Mouse (Mus musculus) gastrocnemius, postnatal 4 days (tissue): Measurements from ENCODE around the gene Gjb2. TPM values are rescaled to one million over a fixed set of nuclear protein-coding genes. Genes with fewer than 3 reads are reported as not detected.

Experiments used
- DNase-seq, 2 experiments: peaks; one replicate each; pipeline ENCODE4 v3.0.0; 2021 to 2022; ENCODE audit warnings: low spot score in 2 of 2, mixed read lengths in 2 of 2
- long read RNA-seq, 2 experiments: library from polyadenylated mRNA; stranded (forward); transcript quantifications; one replicate each; pipeline ENCODE4 v2.0.0; 2021
- total RNA-seq, 2 experiments: library from RNA; stranded (reverse); gene quantifications; 2 replicates each; pipeline ENCODE4 v1.2.3; 2021

Gjb2 gene
- 1 to 10 TPM; 1.2 to 1.6 TPM for total RNA-seq
- long read RNA-seq, experiment 1, transcript Gjb2-201 (2 exons, 2,406 nt), result major isoform, 5 of 5 reads
- long read RNA-seq, experiment 1, partial matches to known transcripts, result 0 of 5 reads
- long read RNA-seq, experiment 1, other reads (novel, unspliced or antisense), result 0 of 5 reads
- long read RNA-seq, experiment 2, result 0 reads

DNA sequence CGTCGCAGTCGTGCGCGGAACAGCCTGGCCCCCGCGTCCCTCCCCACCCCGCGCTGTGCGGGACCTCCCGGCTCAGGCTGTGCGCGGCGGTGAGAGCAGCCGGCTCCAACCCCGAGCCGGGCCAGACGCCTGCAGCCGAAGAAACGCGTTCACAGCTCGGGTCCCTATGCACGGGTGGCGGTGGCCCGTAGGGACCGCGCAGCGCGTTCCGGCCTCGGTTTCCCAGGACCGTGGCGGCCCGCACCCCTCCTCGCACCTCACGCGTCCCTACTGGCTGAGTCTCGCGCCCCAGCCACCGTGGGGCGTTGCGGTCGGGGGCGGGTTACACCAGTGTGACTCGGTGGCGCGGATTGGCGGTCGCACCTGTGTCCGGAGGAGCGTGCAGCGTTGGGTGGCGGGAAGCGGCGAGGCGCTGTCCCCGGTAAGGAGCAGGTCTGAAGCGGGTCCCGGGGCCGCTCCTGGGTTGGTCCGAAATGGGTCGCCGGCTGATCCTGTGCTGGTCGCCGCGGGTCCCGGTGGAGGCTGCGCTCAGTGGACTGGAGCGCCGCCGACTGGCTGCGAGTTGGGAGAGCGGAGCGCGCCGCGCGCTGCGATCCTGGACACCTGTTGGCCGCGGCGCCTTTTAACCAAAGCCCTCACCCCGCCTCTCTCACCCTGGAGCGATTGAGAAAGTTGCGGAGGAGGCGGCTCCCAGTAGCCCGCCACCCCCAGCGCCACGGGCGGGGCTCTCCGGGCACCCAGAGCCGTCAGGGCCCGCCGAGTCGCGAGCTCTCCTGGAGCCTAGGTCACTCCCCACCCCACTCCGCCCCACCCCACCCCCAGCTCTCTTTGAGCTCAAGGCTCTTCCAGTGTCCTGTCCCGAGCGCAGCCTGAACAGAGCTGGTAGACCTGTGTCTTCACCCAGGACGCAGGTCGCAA lies at the start of gene Gjb2:
Gene Gjb2 (minus strand): TSS at position 597 of the 918 bp plus-strand sequence.
- peak in 1 of 2 experiments; percentile 17 for DNase-seq

- no peak for DNase-seq
Observed at GRCm38 (mm10) chr14:57145741-57146140, 41.2 kb upstream of the Gjb2 start.

GRCm38 (mm10) chr14:57135265-57135664 lies 30.8 kb upstream of the Gjb2 start:
- no peak for DNase-seq

DNA sequence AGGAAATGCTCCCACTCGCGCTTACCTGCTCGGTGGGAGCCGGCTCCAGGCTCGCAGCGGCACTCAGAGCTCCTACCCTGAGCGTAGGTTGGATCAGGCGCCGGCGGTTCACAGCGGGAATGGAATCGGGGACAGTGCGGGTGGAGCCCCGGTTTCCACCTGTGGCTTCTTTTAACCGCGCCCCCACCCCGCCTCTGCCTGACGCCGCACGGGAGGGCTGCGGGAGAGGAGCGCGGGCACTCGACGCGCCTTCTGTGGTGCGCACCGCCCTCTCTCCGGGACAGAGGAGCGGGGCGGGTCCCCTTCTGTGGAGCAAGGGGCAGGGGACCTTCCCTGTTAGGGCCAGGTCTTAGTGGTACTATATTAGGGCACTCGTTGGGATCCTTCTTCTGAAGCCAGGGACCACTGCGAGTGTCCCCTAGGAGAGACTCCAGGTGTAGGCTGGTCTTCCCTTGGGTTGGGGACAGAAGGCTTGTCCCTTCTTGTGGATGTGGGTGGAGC lies 28.7 kb upstream of the Gjb2 start, which contains the start of gene Gjb6:
Gene Gjb6 (minus strand): TSS at position 451 of the 501 bp plus-strand sequence.
- no peak for DNase-seq

DNA sequence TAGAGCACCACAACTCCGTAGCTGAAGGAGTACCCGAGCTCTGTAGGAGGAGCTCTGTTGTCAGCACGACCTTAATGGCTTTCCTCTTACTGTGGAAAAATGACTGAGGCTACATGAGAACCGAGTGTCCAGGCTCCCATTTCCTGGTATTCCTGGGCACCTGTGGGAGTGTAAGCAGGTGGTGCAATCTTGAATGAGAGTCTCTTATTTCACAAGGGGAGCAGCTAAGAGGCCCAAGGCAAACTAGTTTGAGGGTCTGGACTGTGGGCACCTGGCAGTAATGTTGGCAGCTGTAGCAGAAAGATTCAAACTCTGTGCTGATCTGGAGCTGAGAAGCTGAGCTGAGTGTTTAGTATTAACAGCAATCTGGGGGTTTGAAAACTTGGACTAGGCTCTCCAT lies 22.9 kb upstream of the Gjb2 start:
- no peak for DNase-seq

DNA sequence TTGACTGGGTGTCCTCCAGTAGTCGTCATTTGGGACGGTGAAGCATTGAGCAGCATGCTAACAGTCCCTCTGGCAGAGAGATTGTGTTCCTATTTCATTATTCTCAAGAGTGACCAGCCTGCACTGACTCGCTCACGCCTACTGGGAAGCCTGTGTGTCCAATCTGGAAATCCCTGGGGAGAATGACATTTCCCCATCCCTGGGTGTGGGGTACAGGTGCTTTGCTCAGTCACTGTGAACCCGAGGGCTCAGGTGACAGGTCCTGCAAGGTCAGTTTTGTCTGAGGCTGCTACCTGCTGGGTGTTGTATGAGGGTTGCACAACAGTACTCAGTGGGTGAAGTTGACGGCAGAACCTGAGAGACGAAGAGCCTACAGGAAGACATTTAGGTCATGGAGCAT lies 17.8 kb upstream of the Gjb2 start:
- no peak for DNase-seq

- DNase-seq, result no peak
Observed at GRCm38 (mm10) chr14:57115823-57116544, 11.5 kb upstream of the Gjb2 start, which contains the start of gene Gm4491. Gene Gm4491, minus strand, starts transcription at chr14:57115883.

DNA sequence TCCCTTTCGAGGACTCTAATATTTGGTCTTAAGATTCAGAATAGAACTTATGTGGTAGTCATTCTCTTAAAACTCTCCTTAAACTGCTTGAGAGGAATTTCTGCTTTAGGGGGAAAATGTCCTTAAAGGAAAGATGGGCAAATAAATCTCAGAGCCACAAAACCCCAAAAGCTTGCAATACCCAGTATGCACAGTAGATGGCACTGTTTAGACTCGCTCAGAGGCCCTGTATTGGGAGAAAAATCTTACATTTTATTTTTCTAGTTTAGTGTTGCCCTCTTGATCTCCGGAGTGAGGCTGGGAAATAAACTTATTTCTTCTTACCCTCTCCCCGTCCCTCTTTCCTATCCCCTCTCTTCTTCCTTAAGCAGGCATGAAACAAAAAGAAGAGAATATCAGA lies 4.7 kb upstream of the Gjb2 start:
- no peak for DNase-seq

DNA sequence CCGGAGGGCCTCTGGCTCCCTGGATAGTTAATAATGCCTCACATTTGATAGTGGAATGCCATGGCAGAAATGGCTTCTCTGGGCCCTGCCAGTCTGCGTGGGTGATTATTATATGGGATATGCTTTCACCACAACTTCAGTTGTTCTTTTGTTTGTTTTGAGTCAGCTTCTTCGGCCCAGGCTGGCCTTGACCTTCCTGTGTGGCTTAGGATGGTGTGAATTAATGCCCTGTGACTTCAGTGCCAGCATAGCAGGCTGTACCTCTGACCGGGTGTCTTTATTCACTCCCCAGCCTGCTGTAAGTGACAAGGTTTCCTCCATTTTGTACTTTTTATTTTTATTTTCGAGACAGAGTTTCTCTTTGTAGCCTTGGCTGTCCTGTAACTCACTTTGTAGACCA lies 3.4 kb upstream of the Gjb2 start:
- no peak for DNase-seq

DNA sequence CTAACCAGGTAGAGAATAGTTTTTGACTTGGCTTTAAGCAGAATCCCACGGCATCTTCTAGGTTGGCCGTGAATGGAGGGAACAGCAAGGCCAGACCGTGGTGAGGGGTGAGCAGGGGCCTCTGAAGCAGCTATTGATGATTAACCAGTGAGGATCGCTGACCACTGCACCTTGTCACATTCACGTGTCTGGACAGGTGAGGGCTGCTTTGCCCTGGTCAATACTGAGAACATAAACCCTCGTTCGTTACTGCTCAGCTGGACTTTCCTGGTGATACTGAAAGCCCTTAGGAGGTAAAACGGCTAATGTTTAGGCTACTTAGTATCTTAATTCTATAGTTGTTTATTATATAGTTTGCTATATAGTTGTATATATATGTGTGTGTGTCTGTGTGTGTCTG lies 2.6 kb upstream of the Gjb2 start:
- no peak for DNase-seq

DNA sequence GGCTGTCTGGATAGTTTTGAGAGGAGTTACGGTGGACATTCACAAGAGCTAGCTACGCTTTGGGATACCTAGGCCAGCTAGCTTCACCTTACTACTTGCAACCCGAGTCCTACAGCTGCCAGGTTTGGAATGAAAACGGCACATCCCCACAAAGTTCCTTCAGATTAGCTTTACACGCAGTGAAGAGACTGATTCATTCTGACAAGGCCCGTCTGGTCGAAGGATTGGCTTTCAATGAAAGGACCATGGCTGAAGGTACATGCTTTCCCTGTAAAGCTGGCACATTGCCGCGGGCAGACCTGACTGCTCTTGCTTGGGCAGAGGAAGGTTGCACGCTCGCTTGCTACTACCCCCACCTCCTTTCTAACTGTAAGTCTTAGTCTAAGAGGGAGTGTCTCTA lies 1.2 kb upstream of the Gjb2 start:
- no peak for DNase-seq

- DNase-seq, result no peak
Observed at GRCm38 (mm10) chr14:57105111-57105510, 609 bp upstream of the Gjb2 start.

DNA sequence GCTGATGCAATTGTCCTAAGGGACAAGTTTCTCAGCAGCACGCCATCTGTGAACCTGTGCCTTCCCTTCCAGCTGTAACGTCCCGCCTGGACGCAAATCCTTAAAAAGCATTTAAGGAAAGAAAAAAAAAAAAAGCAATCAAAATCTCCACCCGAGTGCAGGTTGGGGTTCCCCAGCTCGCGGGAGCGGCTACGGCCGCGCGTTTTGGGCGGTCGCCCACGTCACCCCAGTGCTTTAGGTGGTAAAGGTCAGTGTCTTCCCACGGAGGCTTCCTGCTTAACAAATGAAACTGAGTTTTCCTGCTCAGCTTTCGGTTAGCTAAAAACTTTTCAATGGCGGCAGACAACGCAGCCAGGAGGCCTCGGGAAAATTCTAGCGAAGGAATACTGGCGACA lies 794 bp downstream of the Gjb2 start:
- no peak for DNase-seq

- no peak for DNase-seq
Observed at GRCm38 (mm10) chr14:57103121-57103520, 1.4 kb downstream of the Gjb2 start.

DNA sequence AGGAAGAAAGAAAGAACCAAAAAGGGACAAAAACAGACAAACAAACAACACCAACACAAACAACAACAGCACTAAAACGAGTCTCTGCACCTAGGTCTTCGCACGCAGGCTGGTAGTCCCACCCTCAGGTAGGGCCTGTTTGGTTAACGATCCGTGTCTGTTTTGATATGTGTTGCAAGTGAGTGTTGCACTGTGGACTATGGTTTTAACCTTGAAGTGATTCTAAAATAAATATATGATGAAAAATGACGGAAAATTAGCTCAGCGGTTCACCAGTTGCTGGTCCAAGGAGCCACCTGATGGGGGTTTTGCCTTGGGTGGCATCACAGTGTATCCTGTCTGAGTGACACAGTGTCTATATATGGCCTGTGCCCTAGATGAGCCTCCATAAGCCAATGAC lies 2.9 kb downstream of the Gjb2 start:
- DNase-seq, result no peak

GRCm38 (mm10) chr14:57095855-57096254 lies 8.6 kb downstream of the Gjb2 start:
- no peak for DNase-seq

DNA sequence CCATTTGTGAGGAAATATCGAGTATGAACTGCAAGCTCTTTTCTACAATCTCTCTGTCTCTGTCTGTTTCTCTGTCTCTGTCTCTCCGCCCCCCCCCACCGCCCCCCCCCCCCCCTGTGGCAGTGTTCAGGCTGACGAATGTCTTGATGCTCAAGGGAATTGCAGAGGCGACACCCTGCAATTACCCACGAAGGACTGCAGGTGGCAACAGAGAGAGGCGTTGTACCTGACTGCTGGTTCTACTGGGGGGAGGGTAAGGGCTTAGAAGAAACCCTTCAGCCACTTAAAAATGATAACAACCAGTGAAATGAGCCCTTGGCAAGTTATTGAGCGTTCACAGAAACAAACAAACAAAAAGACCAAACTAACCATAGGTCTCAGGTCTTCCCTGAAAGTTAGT lies 11.5 kb downstream of the Gjb2 start:
- no peak for DNase-seq

- DNase-seq, result no peak
Observed at GRCm38 (mm10) chr14:57090001-57090400, 14.5 kb downstream of the Gjb2 start.

DNA sequence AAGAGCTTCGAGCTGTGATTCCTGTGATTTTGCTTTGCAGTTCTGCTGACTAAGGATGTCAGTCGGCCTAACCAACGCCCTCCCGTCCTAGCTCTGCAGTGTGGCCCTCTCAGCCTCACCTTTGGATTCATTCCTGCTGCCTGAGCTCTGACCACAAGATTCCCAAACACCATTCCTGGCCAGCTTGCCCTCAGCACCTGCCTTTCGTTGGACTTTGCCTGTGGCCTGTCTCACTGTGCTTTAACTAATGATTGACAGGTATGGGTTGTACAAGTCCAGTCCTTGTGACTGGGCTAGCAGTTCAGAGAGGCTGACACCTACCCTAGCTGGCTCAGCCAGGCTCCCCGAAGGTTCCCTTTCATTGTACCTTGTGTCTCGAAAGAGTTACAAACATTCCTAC lies 15.4 kb downstream of the Gjb2 start:
- no peak for DNase-seq

GRCm38 (mm10) chr14:57084180-57084668 lies 20.3 kb downstream of the Gjb2 start:
- DNase-seq, result no peak

DNA sequence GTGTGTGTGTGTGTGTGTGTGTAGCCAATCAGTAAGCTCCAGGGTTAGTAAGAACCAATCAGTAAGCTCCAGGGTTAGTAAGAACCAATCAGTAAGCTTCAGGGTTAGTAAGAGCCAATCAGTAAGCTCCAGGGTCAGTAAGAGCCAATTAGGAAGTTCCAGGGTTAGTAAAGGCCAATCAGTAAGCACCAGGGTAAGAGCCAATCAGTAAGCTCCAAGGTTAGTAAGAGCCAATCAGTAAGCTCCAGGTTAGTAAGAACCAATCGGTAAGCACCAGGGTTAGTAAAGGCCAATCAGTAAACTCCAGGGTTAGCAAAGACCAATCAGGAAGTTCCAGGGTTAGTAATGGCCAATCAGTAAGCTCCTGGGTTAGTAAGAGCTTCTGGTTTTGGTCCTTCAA lies 21.6 kb downstream of the Gjb2 start:
- DNase-seq, result no peak

DNA sequence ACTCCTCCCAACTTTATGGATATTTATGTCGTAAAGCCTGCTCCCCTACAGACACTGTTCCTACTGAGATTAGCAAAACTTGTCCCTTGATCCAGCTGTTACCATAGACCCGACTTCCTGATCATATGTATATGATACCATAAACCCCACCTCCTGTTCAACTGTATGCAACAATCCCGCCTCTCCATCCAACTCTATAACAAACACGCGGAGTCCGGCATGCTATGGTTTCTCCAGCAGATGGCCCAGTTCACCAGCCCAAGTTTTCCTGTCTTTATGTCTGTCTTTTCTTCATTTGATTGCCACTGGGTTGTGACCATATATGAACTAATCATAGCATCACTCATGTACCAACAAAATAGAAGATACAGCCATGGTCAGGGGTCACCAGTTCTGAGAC lies 29.0 kb downstream of the Gjb2 start:
- no peak for DNase-seq
